Mouse (Mus musculus) ES-E14 (cell line): ENCODE results near the gene Theg. TPM values are rescaled to one million over a fixed set of nuclear protein-coding genes. Genes with fewer than 3 reads are reported as not detected.
A peak's percentile ranks its signal among the peaks of the same experiment; 100 is the strongest.

Source experiments
- DNase-seq: peaks from one replicate; pipeline ENCODE4 v3.0.0-alpha.2; 2013; ENCODE audit warnings: low read depth, low spot score
- H3K27ac ChIP-seq: 2 replicates; pipeline ENCODE4 v1.5.1; 2012; ENCODE audit warnings: low read depth, mild to moderate bottlenecking, low read length, moderate library complexity, mixed read lengths; ENCODE audit not compliant: poor library complexity, insufficient read depth, severe bottlenecking
- H3K36me3 ChIP-seq: 2 replicates; pipeline ENCODE4 v1.6.1; 2012; ENCODE audit warnings: mild to moderate bottlenecking, low read length, moderate library complexity, mixed read lengths; ENCODE audit not compliant: control insufficient read depth, poor library complexity, insufficient read depth, severe bottlenecking
- H3K4me1 ChIP-seq, 2 experiments: fragments of 150-350 bp in 1 of 2; sonication (generic) in 1 of 2; 2 replicates each; pipeline ENCODE4 v1.6.1; 2012; ENCODE audit warnings: low read length in 2 of 2, mild to moderate bottlenecking in 1 of 2, mixed read lengths in 1 of 2; ENCODE audit not compliant: control insufficient read depth in 2 of 2, insufficient read depth in 2 of 2, poor library complexity in 1 of 2
- H3K4me3 ChIP-seq, 2 experiments: fragments of 150-350 bp in 1 of 2; sonication (generic) in 1 of 2; 2 replicates each; pipeline ENCODE4 v1.5.1; 2012; ENCODE audit warnings: low read length in 2 of 2, low read depth in 1 of 2, mild to moderate bottlenecking in 1 of 2, mixed read lengths in 1 of 2; ENCODE audit not compliant: insufficient read depth in 1 of 2, poor library complexity in 1 of 2, severe bottlenecking in 1 of 2
- H3K9ac ChIP-seq: 2 replicates; pipeline ENCODE4 v1.6.1; 2012; ENCODE audit warnings: low read depth, mild to moderate bottlenecking, low read length, mixed read lengths; ENCODE audit not compliant: poor library complexity, insufficient read depth, severe bottlenecking
- H3K9me3 ChIP-seq: fragments of 150-350 bp; sonication (generic); 2 replicates; pipeline ENCODE4 v1.6.1; 2012; ENCODE audit warnings: low read depth, mild to moderate bottlenecking, low read length; ENCODE audit not compliant: control insufficient read depth, insufficient read depth
- CHD2 ChIP-seq: IDR thresholded peaks from 2 replicates; pipeline ENCODE4 v1.6.1; 2014; ENCODE audit warnings: mild to moderate bottlenecking, low read depth, low read length, inconsistent platforms
- HCFC1 ChIP-seq: IDR thresholded peaks from 2 replicates; pipeline ENCODE4 v1.6.1; 2012; ENCODE audit warnings: low read length, inconsistent platforms, borderline replicate concordance; ENCODE audit not compliant: insufficient read depth
- MAFK ChIP-seq: IDR thresholded peaks from 2 replicates; pipeline ENCODE4 v1.6.1; 2014; ENCODE audit warnings: mild to moderate bottlenecking, low read depth, low read length, inconsistent platforms; ENCODE audit not compliant: insufficient read depth
- ZC3H11A ChIP-seq: IDR thresholded peaks from 2 replicates; pipeline ENCODE4 v1.6.1; 2012; ENCODE audit warnings: low read depth, mild to moderate bottlenecking, inconsistent platforms, low read length, borderline replicate concordance
- ZNF384 ChIP-seq: IDR thresholded peaks from 2 replicates; pipeline ENCODE4 v1.6.1; 2012; ENCODE audit warnings: low read depth, low read length, inconsistent platforms
- in situ Hi-C, 2 experiments: fragments of 600-800 bp; cut with MboI; formaldehyde crosslinking; loops; one replicate each; pipeline ENCODE4 v1.15.1; 2025; ENCODE audit warnings: low sequenced_read_pairs in 2 of 2, inconsistent platforms in 1 of 2; ENCODE audit not compliant: unreplicated experiment in 2 of 2
- total RNA-seq: library from RNA; depleted of rRNA; stranded (reverse); fragments of 300-350 nt; gene quantifications from 2 replicates; pipeline ENCODE4 v1.2.3, GENCODE M21; 2012

The Theg gene
- total RNA-seq, 1 experiment: not detected

- Histone ChIP-seq H3K4me3 (peak overlapping the region in 1 of 2 experiments; percentile 59; a peak in 3 of 4 replicates), H3K9ac (no peak overlapping the region), H3K4me1 (peaks cover 1 to 2% of the 10 kb centered on the region in 2 experiments; a peak in 2 of 4 replicates), H3K36me3 (no peaks in the 10 kb centered on the region), H3K27ac (no peak overlapping the region), H3K9me3 (no peaks in the 10 kb centered on the region)
- no peak for TF ChIP-seq HCFC1
- no peak for TF ChIP-seq ZNF384
- TF ChIP-seq ZC3H11A: no peak
- no peak for TF ChIP-seq MAFK
- no peak for TF ChIP-seq CHD2
- no peak for DNase-seq
- in situ Hi-C loops: no loop called here
Observed at GRCm38 (mm10) chr10:79579781-79580180, 7.3 kb downstream of the Theg start.

- Histone ChIP-seq H3K36me3 (no peaks in the 10 kb centered on the region), H3K27ac (no peak overlapping the region), H3K4me3 (no peak overlapping the region), H3K4me1 (peaks cover 1 to 7% of the 10 kb centered on the region in 2 experiments; a peak in 2 of 4 replicates), H3K9ac (no peak overlapping the region), H3K9me3 (no peaks in the 10 kb centered on the region)
- in situ Hi-C loops: no loop called here
- DNase-seq: no peak
- TF ChIP-seq MAFK (no peak), ZC3H11A (no peak), ZNF384 (no peak), CHD2 (no peak), HCFC1 (no peak)
Observed at GRCm38 (mm10) chr10:79578891-79579290, 8.2 kb downstream of the Theg start.

GRCm38 (mm10) chr10:79578276-79578675, 8.9 kb downstream of the Theg start:
- Histone ChIP-seq H3K9ac (no peak overlapping the region), H3K4me3 (no peak overlapping the region), H3K4me1 (peaks cover 1 to 7% of the 10 kb centered on the region in 2 experiments; a peak in 2 of 4 replicates), H3K9me3 (no peaks in the 10 kb centered on the region), H3K27ac (no peak overlapping the region), H3K36me3 (no peaks in the 10 kb centered on the region)
- no peak for DNase-seq
- in situ Hi-C loops: no loop called here
- TF ChIP-seq ZC3H11A (no peak), ZNF384 (no peak), CHD2 (no peak), MAFK (no peak), HCFC1 (no peak)

- Histone ChIP-seq H3K9me3 (no peaks in the 10 kb centered on the region), H3K4me3 (no peak overlapping the region), H3K27ac (no peak overlapping the region), H3K4me1 (peaks cover 1 to 7% of the 10 kb centered on the region in 2 experiments; a peak in 2 of 4 replicates), H3K9ac (no peak overlapping the region), H3K36me3 (no peaks in the 10 kb centered on the region)
- no peak for TF ChIP-seq ZC3H11A
- TF ChIP-seq MAFK: no peak
- no peak for TF ChIP-seq HCFC1
- no peak for TF ChIP-seq ZNF384
- no peak for DNase-seq
- in situ Hi-C loops: no loop called here
Observed at GRCm38 (mm10) chr10:79577376-79577775, 9.8 kb downstream of the Theg start.

- in situ Hi-C loops: no loop called here
- DNase-seq: no peak
- TF ChIP-seq CHD2: no peak
- TF ChIP-seq ZNF384: no peak
- TF ChIP-seq HCFC1: no peak
- TF ChIP-seq ZC3H11A: no peak
Observed at GRCm38 (mm10) chr10:79575754-79576153, 11.4 kb downstream of the Theg start.

More at GRCm38 (mm10) chr10:79575754-79576153, 11.4 kb downstream of the Theg start:
- Histone ChIP-seq H3K4me1 (peaks cover 1 to 7% of the 10 kb centered on the region in 2 experiments; a peak in 2 of 4 replicates), H3K9me3 (no peaks in the 10 kb centered on the region), H3K9ac (no peak overlapping the region), H3K27ac (no peak overlapping the region), H3K36me3 (no peaks in the 10 kb centered on the region), H3K4me3 (no peak overlapping the region)
